Mouse (Mus musculus): ENCODE results near the gene Ociad2. TPM values are rescaled to one million over a fixed set of nuclear protein-coding genes. Genes with fewer than 3 reads are reported as not detected.

Gene Ociad2
- polyA plus RNA-seq (2012; rRNA removed) (0.51 and 0.95 TPM in 2 replicates), polyA plus RNA-seq (2014; fragmentation: Nextera tagmentation; extraction: Ambion mirVana) (2.8 and 3.6 TPM in 2 replicates)

- Histone ChIP-seq H3K27ac (no peak within 1 kb of the TSS), H3K27me3 (ENCODE audit: control insufficient read depth, insufficient read depth, low read length) (no peaks in the 10 kb centered on the region; the same call in none of the 2 replicates), H3K9ac (replicated peaks) (no peak within 1 kb of the TSS), H3K4me2 (ENCODE audit: low read depth) (no peak within 1 kb of the TSS), H3K4me1 (replicated peaks; ENCODE audit: control insufficient read depth in 2 of 2, insufficient read depth in 2 of 2, low read length in 1 of 2) (0 out of 4 replicates have a peak, but pooled peaks cover 0 to 3% of the 10 kb centered on the region in 2 experiments), H3K4me3 (ENCODE audit: insufficient read depth in 1 of 2, low read depth in 2 of 2, low read length in 2 of 2) (no peak within 1 kb of the TSS), H3K36me3 (replicated peaks; ENCODE audit: control insufficient read depth, insufficient read depth, low read depth) (no peaks in the 10 kb centered on the region), H3K9me3 (ENCODE audit: control insufficient read depth, low read length) (no peaks in the 10 kb centered on the region)
- DNase-seq (ENCODE audit: low read depth in 3 of 3, low spot score in 3 of 3): no peak
- TF ChIP-seq CTCF (IDR thresholded peaks at IDR 0.05; ENCODE audit: low read depth) (no peak), EP300 (IDR thresholded peaks at IDR 0.05; ENCODE audit: low read depth) (no peak)
- no peak for ATAC-seq (ENCODE audit: insufficient read depth)
- 65% methylated on average over 8 of the region's 8 CpGs for WGBS (ENCODE audit: insufficient replicate concordance)
These were observed at the start of gene Ociad2 for GRCm38 (mm10) chr5:73340723-73341235. Gene Ociad2 (minus strand): TSS chr5:73341028.

GRCm38 (mm10) chr5:73383647-73383970, 42.8 kb upstream of the Ociad2 start:
- TF ChIP-seq CTCF (IDR thresholded peaks at IDR 0.05; ENCODE audit: low read depth): no peak
- TF ChIP-seq EP300 (IDR thresholded peaks at IDR 0.05; ENCODE audit: low read depth): no peak
- no peak for ATAC-seq (ENCODE audit: insufficient read depth)
- H3K27me3 ChIP-seq (ENCODE audit: control insufficient read depth, insufficient read depth, low read length): no peaks in the 10 kb centered on the region; the same call in 1 of the 2 replicates
- no peak overlapping the region for H3K27ac ChIP-seq
- no peak overlapping the region for H3K4me3 ChIP-seq (ENCODE audit: insufficient read depth in 1 of 2, low read depth in 2 of 2, low read length in 2 of 2)
- DNase-seq (ENCODE audit: low read depth in 3 of 3, low spot score in 3 of 3): no peak
- no peaks in the 10 kb centered on the region for H3K36me3 ChIP-seq (replicated peaks; ENCODE audit: control insufficient read depth, insufficient read depth, low read depth)
- H3K4me1 ChIP-seq (replicated peaks; ENCODE audit: control insufficient read depth in 2 of 2, insufficient read depth in 2 of 2, low read length in 1 of 2): no peaks in the 10 kb centered on the region
- H3K9me3 ChIP-seq (ENCODE audit: control insufficient read depth, low read length): no peaks in the 10 kb centered on the region
- WGBS (ENCODE audit: insufficient replicate concordance): 65% methylated on average over 4 of the region's 4 CpGs
- H3K4me2 ChIP-seq (ENCODE audit: low read depth): no peak overlapping the region
- no peak overlapping the region for H3K9ac ChIP-seq (replicated peaks)

- H3K27ac ChIP-seq: no peak overlapping the region
- H3K4me1 ChIP-seq (replicated peaks; ENCODE audit: control insufficient read depth in 2 of 2, insufficient read depth in 2 of 2, low read length in 1 of 2): no peaks in the 10 kb centered on the region
- H3K4me2 ChIP-seq (ENCODE audit: low read depth): no peak overlapping the region
- no peak overlapping the region for H3K9ac ChIP-seq (replicated peaks)
- no peak for TF ChIP-seq EP300 (IDR thresholded peaks at IDR 0.05; ENCODE audit: low read depth)
- TF ChIP-seq CTCF (IDR thresholded peaks at IDR 0.05; ENCODE audit: low read depth): peak; percentile 60
- 19% methylated on average over 3 of the region's 3 CpGs for WGBS (ENCODE audit: insufficient replicate concordance)
- no peaks in the 10 kb centered on the region; the same call in 1 of the 2 replicates for H3K27me3 ChIP-seq (ENCODE audit: control insufficient read depth, insufficient read depth, low read length)
- no peaks in the 10 kb centered on the region for H3K9me3 ChIP-seq (ENCODE audit: control insufficient read depth, low read length)
- DNase-seq (ENCODE audit: low read depth in 3 of 3, low spot score in 3 of 3): peak; percentile 58 to 64 (median 59)
- no peaks in the 10 kb centered on the region for H3K36me3 ChIP-seq (replicated peaks; ENCODE audit: control insufficient read depth, insufficient read depth, low read depth)
- no peak for ATAC-seq (ENCODE audit: insufficient read depth)
- H3K4me3 ChIP-seq (ENCODE audit: insufficient read depth in 1 of 2, low read depth in 2 of 2, low read length in 2 of 2): no peak overlapping the region
These were observed 42.2 kb upstream of the Ociad2 start for GRCm38 (mm10) chr5:73382737-73383646.

- no peaks in the 10 kb centered on the region for H3K9me3 ChIP-seq (ENCODE audit: control insufficient read depth, low read length)
- 64% methylated on average over 9 of the region's 9 CpGs for WGBS (ENCODE audit: insufficient replicate concordance)
- ATAC-seq (ENCODE audit: insufficient read depth) (no peak), DNase-seq (ENCODE audit: low read depth in 3 of 3, low spot score in 3 of 3) (no peak)
- TF ChIP-seq EP300 (IDR thresholded peaks at IDR 0.05; ENCODE audit: low read depth) (no peak), CTCF (IDR thresholded peaks at IDR 0.05; ENCODE audit: low read depth) (no peak)
- H3K27ac ChIP-seq: no peak overlapping the region
- H3K4me1 ChIP-seq (replicated peaks; ENCODE audit: control insufficient read depth in 2 of 2, insufficient read depth in 2 of 2, low read length in 1 of 2): no peaks in the 10 kb centered on the region
- H3K9ac ChIP-seq (replicated peaks): no peak overlapping the region
- H3K4me2 ChIP-seq (ENCODE audit: low read depth): no peak overlapping the region
- no peaks in the 10 kb centered on the region for H3K36me3 ChIP-seq (replicated peaks; ENCODE audit: control insufficient read depth, insufficient read depth, low read depth)
- H3K27me3 ChIP-seq (ENCODE audit: control insufficient read depth, insufficient read depth, low read length): no peaks in the 10 kb centered on the region; the same call in 1 of the 2 replicates
- H3K4me3 ChIP-seq (ENCODE audit: insufficient read depth in 1 of 2, low read depth in 2 of 2, low read length in 2 of 2): no peak overlapping the region
These were observed 41.2 kb upstream of the Ociad2 start for GRCm38 (mm10) chr5:73381976-73382540.

GRCm38 (mm10) chr5:73381510-73381909, 40.7 kb upstream of the Ociad2 start:
- 63% methylated on average over 7 of the region's 7 CpGs for WGBS (ENCODE audit: insufficient replicate concordance)
- Histone ChIP-seq H3K36me3 (replicated peaks; ENCODE audit: control insufficient read depth, insufficient read depth, low read depth) (no peaks in the 10 kb centered on the region), H3K4me2 (ENCODE audit: low read depth) (no peak overlapping the region), H3K27ac (no peak overlapping the region), H3K9ac (replicated peaks) (no peak overlapping the region), H3K4me3 (ENCODE audit: insufficient read depth in 1 of 2, low read depth in 2 of 2, low read length in 2 of 2) (no peak overlapping the region), H3K9me3 (ENCODE audit: control insufficient read depth, low read length) (no peaks in the 10 kb centered on the region), H3K4me1 (replicated peaks; ENCODE audit: control insufficient read depth in 2 of 2, insufficient read depth in 2 of 2, low read length in 1 of 2) (no peaks in the 10 kb centered on the region), H3K27me3 (ENCODE audit: control insufficient read depth, insufficient read depth, low read length) (no peaks in the 10 kb centered on the region; the same call in 1 of the 2 replicates)
- TF ChIP-seq CTCF (IDR thresholded peaks at IDR 0.05; ENCODE audit: low read depth) (no peak), EP300 (IDR thresholded peaks at IDR 0.05; ENCODE audit: low read depth) (no peak)
- ATAC-seq (ENCODE audit: insufficient read depth) (no peak), DNase-seq (ENCODE audit: low read depth in 3 of 3, low spot score in 3 of 3) (no peak)
